Mouse (Mus musculus) myocyte (in vitro differentiated cells): ENCODE results near the gene Tor2a.

Experiments
- MAX ChIP-seq: IDR thresholded peaks from one replicate; pipeline ENCODE4 v1.6.1; 2011; ENCODE audit warnings: low read depth, mild to moderate bottlenecking, control low read depth
- POLR2A ChIP-seq: IDR thresholded peaks from one replicate; pipeline ENCODE4 v1.6.1; 2011; ENCODE audit warnings: low read depth, mild to moderate bottlenecking, control low read depth, moderate library complexity; ENCODE audit not compliant: insufficient read length
- POLR2AphosphoS2 ChIP-seq: IDR thresholded peaks from one replicate; pipeline ENCODE4 v1.6.1; 2011; ENCODE audit warnings: low read depth, control low read depth; ENCODE audit not compliant: insufficient read length
- REST ChIP-seq: IDR thresholded peaks from one replicate; pipeline ENCODE4 v1.6.1; 2011; ENCODE audit warnings: mild to moderate bottlenecking, control low read depth, moderate library complexity; ENCODE audit not compliant: insufficient read depth, insufficient read length
- TCF3 ChIP-seq: IDR thresholded peaks from one replicate; pipeline ENCODE4 v1.6.1; 2011; ENCODE audit warnings: low read depth, control low read depth; ENCODE audit not compliant: insufficient read length
- USF1 ChIP-seq: IDR thresholded peaks from one replicate; pipeline ENCODE4 v1.6.1; 2011; ENCODE audit warnings: low read depth, mild to moderate bottlenecking, control low read depth, moderate library complexity

GRCm38 (mm10) chr2:32734480-32734879 is 22.6 kb upstream of the Tor2a start:
- no peak for TF ChIP-seq POLR2A
- TF ChIP-seq POLR2AphosphoS2: no peak
- no peak for TF ChIP-seq MAX
- TF ChIP-seq TCF3: no peak
- no peak for TF ChIP-seq REST
- TF ChIP-seq USF1: no peak
